Mouse (Mus musculus): ENCODE results near the gene Apip. TPM values are rescaled to one million over a fixed set of nuclear protein-coding genes. Genes with fewer than 3 reads are reported as not detected.

Gene Apip
- 37.9 TPM for polyA plus RNA-seq (2014; fragmentation: Illumina TruSeq; extraction: RNeasy Lipid Tissue Mini Kit (QIAGEN cat#74804); ENCODE audit: insufficient read depth, low read depth, low replicate concordance)

DNA sequence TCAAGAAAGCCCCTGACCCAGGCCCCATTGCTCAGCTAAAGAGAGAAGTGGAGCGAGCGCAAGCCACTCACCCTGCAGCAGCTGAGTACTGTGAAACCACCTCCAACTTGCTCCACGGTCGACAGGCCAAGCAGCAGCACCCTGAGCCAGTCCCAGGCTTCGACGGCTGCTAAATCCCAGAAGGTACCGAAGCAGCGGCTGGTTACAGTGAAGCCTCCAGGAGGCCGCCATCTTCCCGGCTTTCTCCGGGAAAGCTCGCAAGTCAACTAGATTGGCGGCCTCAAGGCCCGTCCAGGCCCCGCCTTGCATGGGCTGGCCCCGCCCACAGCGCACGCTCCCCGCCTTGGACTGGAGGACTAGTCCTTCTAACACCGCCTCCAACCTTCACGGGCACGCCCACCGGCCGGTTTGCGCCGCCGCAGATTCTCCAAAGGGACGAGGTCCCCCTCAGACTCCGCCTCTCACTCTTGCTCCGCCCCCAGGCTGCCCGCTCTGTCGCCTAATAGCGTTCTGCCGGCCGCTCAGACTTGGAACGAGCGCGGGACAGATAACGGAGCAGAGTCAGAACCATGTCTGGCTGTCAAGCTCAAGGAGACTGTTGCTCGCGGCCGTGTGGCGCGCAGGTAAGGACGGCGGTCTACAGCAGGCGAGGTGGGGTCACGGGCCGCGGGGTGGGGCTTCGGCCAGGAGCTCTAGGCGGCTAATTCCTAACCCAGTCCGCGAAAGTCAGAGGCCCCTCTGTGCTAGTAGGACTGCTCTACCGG lies at the start of gene Apip, which contains the start of gene Pdhx:
TSS of gene Apip (plus strand) at position 457 of the 764 bp plus-strand sequence.
TSS of gene Pdhx (minus strand) at position 295 of the 764 bp plus-strand sequence.

Other genes starting within 250 kb of the Apip start
- gene Cd44, start 172.0 kb upstream of the Apip start, polyA plus RNA-seq (2014; fragmentation: Illumina TruSeq; extraction: RNeasy Lipid Tissue Mini Kit (QIAGEN cat#74804); ENCODE audit: insufficient read depth, low read depth, low replicate concordance) = 37.2 TPM
- gene Pdhx, start 162 bp upstream of the Apip start, polyA plus RNA-seq (2014; fragmentation: Illumina TruSeq; extraction: RNeasy Lipid Tissue Mini Kit (QIAGEN cat#74804); ENCODE audit: insufficient read depth, low read depth, low replicate concordance) = 12.2 TPM
- 7.4 TPM for gene Ehf, start 229.6 kb downstream of the Apip start, polyA plus RNA-seq (2014; fragmentation: Illumina TruSeq; extraction: RNeasy Lipid Tissue Mini Kit (QIAGEN cat#74804); ENCODE audit: insufficient read depth, low read depth, low replicate concordance)

All from lung, adult 10 weeks (tissue).